Mouse (Mus musculus): ENCODE results near the gene Gdpd5.

GRCm38 (mm10) chr7:99465811-99466210 is 84.6 kb downstream of the Gdpd5 start, which contains the start of gene Klhl35:
- TF ChIP-seq POLR2A (IDR thresholded peaks at IDR 0.05; ENCODE audit: control insufficient read depth, extremely low read depth, insufficient read depth, low read length, poor library complexity), result no peak
- TF ChIP-seq CTCF (IDR thresholded peaks at IDR 0.05; ENCODE audit: borderline replicate concordance, control insufficient read depth, extremely low read depth, insufficient read depth, low read length, poor library complexity), result no peak
